Mouse (Mus musculus) liver, postnatal 0 days (tissue): ENCODE data around the gene Eri3. TPM values are rescaled to one million over a fixed set of nuclear protein-coding genes. Genes with fewer than 3 reads are reported as not detected.
A peak's percentile ranks its signal among the peaks of the same experiment; 100 is the strongest.

Source experiments
- ATAC-seq: fragments of 200-750 bp; cut with Nextera tagmentation; 2 replicates; pipeline ENCODE4 v1.8.0; 2017; ENCODE audit warnings: mild to moderate bottlenecking, moderate library complexity
- DNase-seq: peaks from one replicate; pipeline ENCODE4 v3.0.0-alpha.2; 2016
- H3K27ac ChIP-seq: fragments of 300-500 bp; sonication (generic); 2 replicates; pipeline ENCODE4 v1.5.1; 2014; ENCODE audit warnings: antibody characterized with exemption, moderate library complexity, mild to moderate bottlenecking, low read depth
- H3K27me3 ChIP-seq: fragments of 300-500 bp; sonication (generic); 2 replicates; pipeline ENCODE4 v1.6.1; 2014; ENCODE audit warnings: low read length, control low read depth, mixed read lengths; ENCODE audit not compliant: insufficient read depth
- H3K36me3 ChIP-seq: fragments of 300-500 bp; sonication (generic); replicated peaks from 2 replicates; pipeline ENCODE4 v1.6.1; 2014; ENCODE audit warnings: mild to moderate bottlenecking, control low read depth, low read length, moderate library complexity, mixed read lengths; ENCODE audit not compliant: insufficient read depth
- H3K4me1 ChIP-seq: fragments of 300-500 bp; sonication (generic); 2 replicates; pipeline ENCODE4 v1.6.1; 2014; ENCODE audit warnings: antibody characterized with exemption, mild to moderate bottlenecking, control low read depth; ENCODE audit not compliant: insufficient read depth
- H3K4me2 ChIP-seq: fragments of 300-500 bp; sonication (generic); 2 replicates; pipeline ENCODE4 v1.6.1; 2014; ENCODE audit warnings: low read depth, mild to moderate bottlenecking, low read length, moderate library complexity, mixed read lengths
- H3K4me3 ChIP-seq: fragments of 300-500 bp; sonication (generic); 2 replicates; pipeline ENCODE4 v1.5.1; 2014; ENCODE audit warnings: low read depth, low read length
- H3K9ac ChIP-seq: fragments of 300-500 bp; sonication (generic); replicated peaks from 2 replicates; pipeline ENCODE4 v1.6.1; 2014; ENCODE audit warnings: mild to moderate bottlenecking, moderate library complexity
- H3K9me3 ChIP-seq: fragments of 300-500 bp; sonication (generic); 2 replicates; pipeline ENCODE4 v1.6.1; 2016; ENCODE audit warnings: mild to moderate bottlenecking, control low read depth, low read length, mixed read lengths
- CTCF ChIP-seq: sonication (generic); IDR thresholded peaks from 2 replicates; pipeline ENCODE4 v1.5.1; 2016; ENCODE audit warnings: antibody characterized with exemption, low read depth
- EP300 ChIP-seq: IDR thresholded peaks from 2 replicates; pipeline ENCODE4 v1.6.1; 2016; ENCODE audit warnings: antibody characterized with exemption, low read depth, mild to moderate bottlenecking
- WGBS: fragments of 180-500 bp; shearing (Covaris S2); extraction: QIAGEN DNeasy Blood & Tissue Kit; methylation state at CpG from one replicate; pipeline ENCODE4 v1.1.7; 2014; ENCODE audit not compliant: insufficient replicate concordance; 5-methylcytosine and 5-hydroxymethylcytosine counted together
- polyA plus RNA-seq: library from polyadenylated mRNA; unstranded; fragments of >200 nt; fragmentation: Nextera tagmentation; extraction: Ambion mirVana; gene quantifications from 2 replicates; pipeline ENCODE4 v1.2.1, GENCODE M21; 2015

Gene Eri3
- polyA plus RNA-seq, 1 experiment from 2014 or later: 27.8 TPM

- Histone ChIP-seq H3K27me3 (no peaks in the 10 kb centered on the region), H3K4me3 (no peak overlapping the region), H3K9ac (no peak overlapping the region), H3K9me3 (no peaks in the 10 kb centered on the region), H3K27ac (no peak overlapping the region), H3K4me2 (no peak overlapping the region), H3K36me3 (peaks cover 19% of the 10 kb centered on the region), H3K4me1 (no peaks in the 10 kb centered on the region)
- 29% methylated on average over 2 of the region's 2 CpGs for WGBS
- DNase-seq: no peak
- no peak for TF ChIP-seq EP300
- no peak for TF ChIP-seq CTCF
- ATAC-seq: peak; percentile 27
Measured at GRCm38 (mm10) chr4:117611814-117612213, 61.6 kb downstream of the Eri3 start.

DNA sequence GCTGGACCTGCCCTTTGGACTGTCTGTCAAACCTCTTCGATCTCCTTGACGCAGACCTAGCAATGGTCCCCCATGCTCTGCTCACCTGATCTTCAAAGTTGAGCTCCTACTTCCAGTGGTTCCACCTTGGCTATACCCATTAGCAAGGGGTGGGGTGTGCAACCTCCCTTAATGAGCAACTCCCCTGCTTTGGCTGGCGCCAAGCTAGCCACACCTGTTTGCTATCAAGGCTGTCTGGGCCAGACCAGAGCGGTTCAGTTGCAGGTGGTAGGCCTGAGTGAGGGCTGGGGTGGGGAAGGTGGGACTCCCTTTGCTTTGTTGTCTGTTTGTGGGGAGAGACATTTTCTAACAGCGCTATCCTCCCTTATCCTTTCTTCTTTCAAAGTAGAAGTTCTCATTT lies 62.5 kb downstream of the Eri3 start:
- ATAC-seq (no peak), DNase-seq (no peak)
- WGBS: 78% methylated on average over 5 of the region's 5 CpGs
- H3K4me3 ChIP-seq: no peak overlapping the region
- no peaks in the 10 kb centered on the region for H3K4me1 ChIP-seq
- H3K36me3 ChIP-seq: peaks cover 21% of the 10 kb centered on the region
- H3K9ac ChIP-seq: no peak overlapping the region
- TF ChIP-seq CTCF (no peak), EP300 (no peak)
- H3K4me2 ChIP-seq: no peak overlapping the region
- H3K9me3 ChIP-seq: no peaks in the 10 kb centered on the region
- H3K27ac ChIP-seq: no peak overlapping the region
- no peaks in the 10 kb centered on the region for H3K27me3 ChIP-seq

GRCm38 (mm10) chr4:117613153-117613773 lies 63.1 kb downstream of the Eri3 start:
- Histone ChIP-seq H3K4me3 (no peak overlapping the region), H3K4me1 (no peaks in the 10 kb centered on the region), H3K9me3 (no peaks in the 10 kb centered on the region), H3K27me3 (no peaks in the 10 kb centered on the region), H3K4me2 (no peak overlapping the region), H3K27ac (no peak overlapping the region), H3K36me3 (peaks cover 21% of the 10 kb centered on the region), H3K9ac (no peak overlapping the region)
- TF ChIP-seq CTCF: no peak
- TF ChIP-seq EP300: no peak
- DNase-seq (no peak), ATAC-seq (no peak)
- WGBS: 82% methylated on average over 4 of the region's 4 CpGs

DNA sequence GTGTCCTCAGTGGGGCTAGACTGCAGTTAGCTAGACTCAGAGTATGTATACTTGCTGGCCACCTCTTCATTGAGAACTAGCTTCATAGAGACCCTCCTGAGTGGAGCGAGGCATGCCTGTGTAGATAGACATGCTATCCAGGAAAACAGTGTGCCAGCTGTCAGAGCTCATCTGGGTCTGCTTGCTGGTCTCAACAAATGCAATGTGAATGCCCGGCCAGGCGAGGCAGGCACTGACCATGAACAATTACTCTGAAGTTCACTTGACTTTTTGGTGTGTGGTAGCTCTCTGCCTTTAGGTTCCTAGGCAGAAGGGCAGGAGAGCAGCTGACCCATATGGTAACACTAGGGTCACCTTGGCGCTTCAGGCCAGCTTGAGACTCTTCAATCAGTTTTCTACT lies 66.4 kb downstream of the Eri3 start:
- WGBS: 79% methylated on average over 4 of the region's 4 CpGs
- Histone ChIP-seq H3K27me3 (no peaks in the 10 kb centered on the region), H3K9me3 (no peaks in the 10 kb centered on the region), H3K4me3 (no peak overlapping the region), H3K4me2 (no peak overlapping the region), H3K4me1 (no peaks in the 10 kb centered on the region), H3K36me3 (peaks cover 15% of the 10 kb centered on the region), H3K9ac (no peak overlapping the region), H3K27ac (no peak overlapping the region)
- TF ChIP-seq EP300 (no peak), CTCF (no peak)
- ATAC-seq (no peak), DNase-seq (no peak)

DNA sequence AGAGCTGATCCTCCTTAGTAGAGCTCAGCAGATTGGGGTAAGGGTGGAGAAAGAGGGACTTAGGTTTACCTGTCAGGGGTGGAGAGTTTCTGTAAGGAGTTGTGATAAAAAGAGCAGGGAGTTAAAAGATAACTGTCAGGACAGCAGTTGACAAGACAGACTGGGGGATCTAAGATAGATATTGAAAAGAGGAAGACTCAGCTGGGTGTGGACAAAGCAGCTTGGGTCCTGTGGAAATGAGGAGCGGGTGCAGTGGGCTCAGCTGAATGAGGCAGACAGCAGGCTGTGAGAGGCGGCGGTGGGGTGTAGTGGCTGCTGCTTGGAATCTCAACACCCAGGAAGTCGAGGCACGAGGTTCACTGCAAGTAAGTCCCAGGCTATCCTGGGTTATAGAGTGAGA lies 72.1 kb downstream of the Eri3 start:
- no peak for DNase-seq
- Histone ChIP-seq H3K9me3 (no peaks in the 10 kb centered on the region), H3K4me2 (no peak overlapping the region), H3K36me3 (no peaks in the 10 kb centered on the region; the same call in 1 of the 2 replicates), H3K4me1 (no peaks in the 10 kb centered on the region), H3K9ac (no peak overlapping the region), H3K27me3 (no peaks in the 10 kb centered on the region), H3K4me3 (no peak overlapping the region), H3K27ac (no peak overlapping the region)
- WGBS: 83% methylated on average over 5 of the region's 5 CpGs
- TF ChIP-seq EP300 (no peak), CTCF (no peak)
- no peak for ATAC-seq

DNA sequence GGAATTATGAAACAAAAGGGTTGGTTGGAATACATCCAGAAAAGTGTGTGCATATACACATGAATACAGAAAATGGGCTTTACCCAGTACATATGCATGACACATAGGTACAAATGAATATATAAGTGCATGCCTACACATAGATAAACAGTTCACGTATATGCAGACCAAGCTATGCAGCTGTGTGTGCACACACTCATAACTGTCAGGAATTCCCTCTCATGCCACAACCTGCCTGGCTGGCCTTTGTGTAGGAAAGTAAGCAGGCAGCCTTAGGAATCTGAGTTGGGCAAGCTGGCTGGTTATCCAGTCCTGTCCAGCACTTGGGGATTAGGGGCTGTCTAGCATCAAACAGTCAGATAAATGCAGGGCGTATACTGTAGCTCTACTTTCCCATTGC lies 72.9 kb downstream of the Eri3 start:
- TF ChIP-seq EP300: no peak
- no peak for TF ChIP-seq CTCF
- H3K9me3 ChIP-seq: no peaks in the 10 kb centered on the region
- ATAC-seq (no peak), DNase-seq (no peak)
- H3K36me3 ChIP-seq: no peaks in the 10 kb centered on the region; the same call in 1 of the 2 replicates
- no peaks in the 10 kb centered on the region for H3K4me1 ChIP-seq
- no peak overlapping the region for H3K9ac ChIP-seq
- no peak overlapping the region for H3K4me2 ChIP-seq
- WGBS: 82% methylated on average over 2 of the region's 2 CpGs
- H3K4me3 ChIP-seq: no peak overlapping the region
- no peak overlapping the region for H3K27ac ChIP-seq
- no peaks in the 10 kb centered on the region for H3K27me3 ChIP-seq

GRCm38 (mm10) chr4:117624660-117625059 lies 74.5 kb downstream of the Eri3 start:
- H3K4me3 ChIP-seq: no peak overlapping the region
- WGBS: 75% methylated on average over 5 of the region's 5 CpGs
- no peak overlapping the region for H3K9ac ChIP-seq
- TF ChIP-seq CTCF: no peak
- TF ChIP-seq EP300: no peak
- H3K4me1 ChIP-seq: no peaks in the 10 kb centered on the region
- H3K9me3 ChIP-seq: no peaks in the 10 kb centered on the region
- H3K27ac ChIP-seq: no peak overlapping the region
- DNase-seq (no peak), ATAC-seq (no peak)
- no peak overlapping the region for H3K4me2 ChIP-seq
- H3K27me3 ChIP-seq: no peaks in the 10 kb centered on the region
- H3K36me3 ChIP-seq: no peaks in the 10 kb centered on the region
